Mouse (Mus musculus) G1E (cell line): Measurements from ENCODE around the gene Fcrla. TPM values are rescaled to one million over a fixed set of nuclear protein-coding genes. Genes with fewer than 3 reads are reported as not detected.

Experiments used
- ATAC-seq: 2 replicates; pipeline ENCODE4 v1.8.0; 2016; ENCODE audit warnings: mild to moderate bottlenecking; ENCODE audit not compliant: insufficient number of reproducible peaks, poor library complexity, low FRiP score, severe bottlenecking; ENCODE audit errors: extremely low read depth
- DNase-seq: peaks from one replicate; pipeline ENCODE4 v3.0.0; 2012; ENCODE audit warnings: low spot score
- H3K27me3 ChIP-seq: 2 replicates; pipeline ENCODE4 v1.6.1; 2012; ENCODE audit warnings: mild to moderate bottlenecking, low read length, inconsistent platforms; ENCODE audit not compliant: insufficient read depth
- H3K36me3 ChIP-seq: replicated peaks from 2 replicates; pipeline ENCODE3; 2012; ENCODE audit warnings: mild to moderate bottlenecking, inconsistent platforms
- H3K4me1 ChIP-seq: 2 replicates; pipeline ENCODE4 v1.6.1; 2012; ENCODE audit warnings: low read depth, low read length, inconsistent platforms, mixed read lengths; ENCODE audit not compliant: insufficient read depth
- H3K4me3 ChIP-seq: 2 replicates; pipeline ENCODE4 v1.5.1; 2012; ENCODE audit warnings: low read depth, mild to moderate bottlenecking, inconsistent platforms, low read length, moderate library complexity, mixed read lengths
- H3K9me3 ChIP-seq: replicated peaks from 2 replicates; pipeline ENCODE4 v1.6.1; 2012; ENCODE audit warnings: inconsistent platforms
- CTCF ChIP-seq: IDR thresholded peaks from 2 replicates; pipeline ENCODE4 v1.5.1; 2012; ENCODE audit warnings: low read depth, low read length, inconsistent platforms, mixed read lengths
- GATA1 ChIP-seq: IDR thresholded peaks from 2 replicates; pipeline ENCODE4 v1.6.1; 2012; ENCODE audit warnings: borderline replicate concordance, low read length, inconsistent platforms, mixed read lengths
- GATA2 ChIP-seq: IDR thresholded peaks from 2 replicates; pipeline ENCODE4 v1.6.1; 2012; ENCODE audit warnings: low read depth, low read length, inconsistent platforms, borderline replicate concordance
- POLR2AphosphoS5 ChIP-seq: IDR thresholded peaks from 2 replicates; pipeline ENCODE4 v1.6.1; 2012; ENCODE audit warnings: low read depth, low read length, inconsistent platforms; ENCODE audit not compliant: insufficient replicate concordance
- TAL1 ChIP-seq: conservative IDR thresholded peaks from 2 replicates; pipeline ENCODE4 v1.6.1; 2012; ENCODE audit warnings: low read depth, low read length, inconsistent platforms, mixed read lengths
- polyA plus RNA-seq: library from polyadenylated mRNA; stranded (reverse); fragments of >175 nt; gene quantifications from 2 replicates; pipeline ENCODE4 v1.2.3, GENCODE M21; 2012
- total RNA-seq, 2 experiments: library from RNA; stranded (forward) in 1 of 2; stranded (reverse) in 1 of 2; fragments of 200-1000 nt in 1 of 2; fragments of >200 nt in 1 of 2; fragmentation: Nextera tagmentation in 1 of 2; gene quantifications; 2 replicates each; pipeline ENCODE4 v1.2.3; 2014 to 2017

The Fcrla gene
- total and polyA plus RNA-seq, 3 experiments: 0.08 to 0.83 (median 0.38) TPM

DNA sequence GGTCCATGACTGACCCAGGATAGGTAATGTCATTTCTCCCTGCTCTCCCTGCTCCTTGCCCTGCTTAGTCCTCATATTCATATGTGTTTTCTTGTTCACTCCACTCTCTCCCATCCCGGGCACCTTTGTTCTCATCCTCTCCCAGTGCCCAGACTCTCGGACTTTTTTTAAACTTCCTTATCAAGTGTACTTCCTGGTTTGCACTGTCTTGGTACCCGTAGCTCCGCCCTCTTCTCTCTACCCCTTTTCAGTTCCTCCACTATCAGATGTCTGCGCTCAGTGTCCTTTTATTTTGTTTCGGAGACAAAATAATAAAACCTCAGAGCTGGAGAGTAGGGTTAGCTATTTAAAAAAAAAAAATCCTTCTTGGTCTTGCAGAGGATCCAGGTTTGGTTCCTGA is 2.9 kb downstream of the Fcrla start:
- no peaks in the 10 kb centered on the region for H3K36me3 ChIP-seq
- ATAC-seq: peak; percentile 93
- peak overlapping the region; percentile 64 for H3K4me3 ChIP-seq
- H3K9me3 ChIP-seq: no peaks in the 10 kb centered on the region
- peaks cover 23% of the 10 kb centered on the region for H3K4me1 ChIP-seq
- DNase-seq: peak; percentile 71
- H3K27me3 ChIP-seq: peaks cover 16% of the 10 kb centered on the region
- TF ChIP-seq GATA2: no peak
- TF ChIP-seq GATA1: no peak
- no peak for TF ChIP-seq POLR2AphosphoS5
- TF ChIP-seq CTCF: no peak
- no peak for TF ChIP-seq TAL1

DNA sequence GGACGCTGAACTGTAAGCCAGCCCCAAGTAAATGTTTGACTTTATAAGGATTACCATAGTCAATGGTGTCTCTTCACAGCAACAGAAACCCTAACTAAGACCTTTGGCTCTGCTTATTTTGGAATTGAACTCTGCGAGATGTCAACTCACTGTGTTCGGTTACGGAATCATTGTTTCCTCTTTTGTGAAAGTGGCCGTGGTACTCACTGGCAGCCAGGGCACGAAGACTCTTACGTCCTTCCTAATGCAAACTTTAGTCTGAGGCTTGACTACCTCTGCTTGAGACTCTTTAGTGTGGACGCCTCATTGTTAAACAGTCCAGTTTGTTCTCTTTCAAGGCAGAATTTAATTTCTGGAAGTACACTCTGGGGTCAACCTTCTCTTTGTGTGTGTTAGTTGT is 8.1 kb downstream of the Fcrla start:
- ATAC-seq: no peak
- DNase-seq: no peak
- H3K4me3 ChIP-seq: no peak overlapping the region
- TF ChIP-seq GATA2: no peak
- TF ChIP-seq TAL1: no peak
- TF ChIP-seq CTCF: no peak
- no peak for TF ChIP-seq POLR2AphosphoS5
- no peak for TF ChIP-seq GATA1
- H3K36me3 ChIP-seq: no peaks in the 10 kb centered on the region
- peaks cover 13% of the 10 kb centered on the region for H3K4me1 ChIP-seq
- no peaks in the 10 kb centered on the region for H3K9me3 ChIP-seq
- peaks cover 24% of the 10 kb centered on the region for H3K27me3 ChIP-seq

DNA sequence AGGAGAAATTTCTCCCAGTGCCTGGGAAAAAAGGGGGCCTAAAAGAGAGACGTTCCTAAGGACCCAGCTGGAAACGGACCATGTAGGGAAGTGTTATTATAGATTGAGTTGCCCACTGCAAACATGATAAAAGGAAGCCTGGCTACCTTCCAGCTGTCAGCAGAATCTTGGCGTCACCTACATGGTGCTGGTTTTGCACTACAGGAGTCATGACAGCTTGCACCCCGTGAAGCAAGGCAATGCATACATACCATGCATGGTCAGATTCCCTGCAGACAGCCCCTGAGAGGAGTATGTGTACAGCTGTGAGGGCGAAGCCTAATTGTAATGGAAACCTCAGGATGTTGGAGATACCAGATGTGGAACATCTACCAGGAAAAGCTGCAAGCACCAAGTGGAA is 11.7 kb downstream of the Fcrla start:
- H3K4me3 ChIP-seq: no peak overlapping the region
- ATAC-seq (no peak), DNase-seq (no peak)
- H3K4me1 ChIP-seq: no peaks in the 10 kb centered on the region; the same call in 1 of the 2 replicates
- no peaks in the 10 kb centered on the region for H3K36me3 ChIP-seq
- no peak for TF ChIP-seq POLR2AphosphoS5
- TF ChIP-seq TAL1: no peak
- no peak for TF ChIP-seq GATA2
- no peak for TF ChIP-seq CTCF
- TF ChIP-seq GATA1: no peak
- peaks cover 35% of the 10 kb centered on the region for H3K27me3 ChIP-seq
- no peaks in the 10 kb centered on the region for H3K9me3 ChIP-seq

DNA sequence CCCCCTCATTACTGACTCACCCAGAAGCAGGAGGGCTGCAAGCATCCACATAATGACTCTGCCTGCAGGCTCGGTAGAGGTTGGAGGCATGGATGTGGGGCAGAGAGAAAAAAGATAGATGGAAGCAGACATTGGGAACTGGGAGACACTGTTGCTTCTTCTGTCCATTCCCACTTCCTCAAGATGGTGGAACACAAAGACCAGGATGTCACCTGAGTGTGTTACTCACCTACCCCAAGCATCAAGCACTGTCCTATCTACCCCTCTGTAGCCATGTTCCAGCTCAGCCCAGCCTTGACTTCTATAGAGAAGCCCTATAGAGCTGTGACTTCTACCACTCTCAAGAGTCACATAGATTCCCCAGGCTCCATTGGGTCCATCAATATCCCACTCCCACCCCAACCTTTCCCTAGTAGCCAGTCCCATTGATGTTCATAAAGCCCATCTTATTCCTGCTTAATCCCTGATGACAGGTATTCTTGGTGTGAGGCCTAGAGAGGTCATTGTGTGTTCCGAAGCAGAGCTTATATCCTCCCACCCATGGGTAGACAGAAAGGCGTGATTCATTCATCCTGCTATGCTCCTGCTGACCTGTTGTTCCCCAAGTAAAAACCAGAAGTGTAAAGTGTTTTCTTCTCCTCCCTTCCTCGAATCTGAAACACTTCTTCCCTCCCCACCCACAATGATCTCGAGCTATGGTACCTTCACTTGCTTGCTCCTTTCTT is 14.3 kb downstream of the Fcrla start, which contains the start of gene Fcrlb:
TSS of gene Fcrlb (minus strand) at position 51 of the 725 bp plus-strand sequence.
- DNase-seq (no peak), ATAC-seq (no peak)
- no peak for TF ChIP-seq GATA2
- TF ChIP-seq POLR2AphosphoS5: no peak
- no peak for TF ChIP-seq GATA1
- no peak for TF ChIP-seq TAL1
- no peak for TF ChIP-seq CTCF

DNA sequence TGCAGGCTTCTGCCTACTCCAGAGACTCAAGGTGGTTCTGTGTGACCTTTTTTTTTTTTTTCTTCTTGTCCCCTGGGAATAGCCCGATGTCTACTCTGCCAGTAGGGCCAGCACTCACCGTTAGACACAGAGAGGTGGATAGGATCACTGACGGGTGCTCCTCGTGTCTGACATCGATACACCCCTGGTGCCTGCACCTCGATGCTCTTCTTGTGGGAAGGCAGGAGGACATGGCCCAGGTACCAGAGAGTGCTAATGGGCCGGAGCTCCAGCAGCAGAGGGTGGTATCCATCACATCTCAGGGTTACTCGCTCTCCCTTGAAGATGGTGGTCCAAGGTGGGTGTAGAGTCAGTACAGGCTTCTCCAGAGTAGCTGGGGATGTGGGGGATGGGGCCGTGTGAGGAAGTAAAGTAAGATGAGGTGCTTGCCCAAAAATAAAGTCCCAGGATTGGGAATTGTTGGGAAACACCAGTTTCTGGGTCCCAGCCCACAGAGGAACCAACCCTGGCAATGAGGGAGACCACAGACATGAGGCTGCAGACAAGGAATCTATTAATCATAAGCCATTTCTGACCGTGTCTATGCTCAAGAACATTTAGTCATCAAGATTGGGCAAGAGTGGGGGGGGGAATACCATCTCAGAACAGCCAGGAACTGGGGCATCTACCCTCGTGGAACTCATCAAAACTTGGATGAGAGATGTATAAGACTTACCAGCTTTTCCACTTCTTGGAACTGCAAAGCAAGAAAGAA is 15.3 kb downstream of the Fcrla start:
- no peak for ATAC-seq
- H3K27me3 ChIP-seq: peaks cover 43% of the 10 kb centered on the region
- H3K9me3 ChIP-seq: peaks cover 10% of the 10 kb centered on the region

More for the DNA sequence above, 14.3 kb downstream of the Fcrla start, which contains the start of gene Fcrlb:
- H3K27me3 ChIP-seq: peaks cover 38% of the 10 kb centered on the region
- peaks cover 2% of the 10 kb centered on the region; the same call in 1 of the 2 replicates for H3K9me3 ChIP-seq
- H3K4me3 ChIP-seq: no peak within 1 kb of the TSS
- H3K4me1 ChIP-seq: no peaks in the 10 kb centered on the region; the same call in 1 of the 2 replicates
- H3K36me3 ChIP-seq: no peaks in the 10 kb centered on the region

DNA sequence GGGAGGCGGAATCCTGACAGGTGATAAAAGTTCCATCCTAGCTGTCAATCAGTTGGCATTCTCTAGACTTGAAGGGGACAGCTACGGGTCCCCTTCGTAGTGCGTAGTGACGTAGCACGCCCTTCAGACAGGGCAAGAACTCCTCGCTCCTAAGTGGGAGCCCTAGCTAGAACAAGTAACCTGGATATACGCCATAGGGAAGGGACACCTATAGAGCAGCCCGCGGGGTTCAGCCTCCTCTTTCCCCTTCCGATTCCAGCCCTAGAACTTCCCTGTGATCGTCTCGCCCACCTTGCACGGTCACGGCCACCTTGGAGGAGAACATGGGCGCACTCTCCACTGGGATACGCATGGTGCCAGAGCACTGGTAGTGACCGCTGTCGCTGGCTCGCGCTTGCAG is 19.0 kb downstream of the Fcrla start:
- ATAC-seq (no peak), DNase-seq (no peak)
- Histone ChIP-seq H3K4me3 (no peak overlapping the region), H3K27me3 (peaks cover 36% of the 10 kb centered on the region), H3K36me3 (no peaks in the 10 kb centered on the region), H3K4me1 (no peaks in the 10 kb centered on the region; the same call in 1 of the 2 replicates), H3K9me3 (peaks cover 10% of the 10 kb centered on the region)
- no peak for TF ChIP-seq CTCF
- TF ChIP-seq POLR2AphosphoS5: no peak
- TF ChIP-seq GATA1: no peak
- TF ChIP-seq GATA2: no peak
- TF ChIP-seq TAL1: no peak

More for the DNA sequence above, 15.3 kb downstream of the Fcrla start:
- no peaks in the 10 kb centered on the region; the same call in 1 of the 2 replicates for H3K4me1 ChIP-seq
- TF ChIP-seq GATA1: no peak
- no peak for TF ChIP-seq POLR2AphosphoS5
- H3K36me3 ChIP-seq: no peaks in the 10 kb centered on the region
- DNase-seq: no peak
- no peak overlapping the region for H3K4me3 ChIP-seq
